Mouse (Mus musculus) limb, embryonic 10.5 days (tissue): ENCODE results near the gene Ptprt. TPM values are rescaled to one million over a fixed set of nuclear protein-coding genes. Genes with fewer than 3 reads are reported as not detected.

Experiments
- DNase-seq: peaks from one replicate; pipeline ENCODE4 v3.0.0-alpha.2; 2017; ENCODE audit warnings: low spot score
- H3K27ac ChIP-seq: fragments of 300-500 bp; sonication (generic); 2 replicates; pipeline ENCODE4 v1.5.1; 2016; ENCODE audit warnings: mild to moderate bottlenecking
- H3K27me3 ChIP-seq: fragments of 300-500 bp; sonication (generic); 2 replicates; pipeline ENCODE4 v1.6.1; 2016; ENCODE audit warnings: low read depth, mild to moderate bottlenecking; ENCODE audit not compliant: poor library complexity, severe bottlenecking
- H3K36me3 ChIP-seq: fragments of 300-500 bp; sonication (generic); 2 replicates; pipeline ENCODE4 v1.6.1; 2016; ENCODE audit warnings: mild to moderate bottlenecking, moderate library complexity
- H3K4me1 ChIP-seq: fragments of 300-500 bp; sonication (generic); 2 replicates; pipeline ENCODE4 v1.6.1; 2016
- H3K4me3 ChIP-seq: fragments of 300-500 bp; sonication (generic); 2 replicates; pipeline ENCODE4 v1.5.1; 2016; ENCODE audit warnings: mild to moderate bottlenecking, moderate library complexity
- H3K9me3 ChIP-seq: fragments of 300-500 bp; sonication (generic); replicated peaks from 2 replicates; pipeline ENCODE4 v1.6.1; 2016; ENCODE audit warnings: mild to moderate bottlenecking
- WGBS: fragments of 180-500 bp; shearing (Covaris S2); methylation state at CpG from one replicate; pipeline ENCODE4 v1.1.7; 2016; 5-methylcytosine and 5-hydroxymethylcytosine counted together
- polyA plus RNA-seq: library from polyadenylated mRNA; unstranded; fragments of >200 nt; fragmentation: Nextera tagmentation; extraction: Ambion mirVana; gene quantifications from 2 replicates; pipeline ENCODE4 v1.2.1, GENCODE M21; 2016

Ptprt gene
- polyA plus RNA-seq, 1 experiment from 2014 or later, result 1.0 TPM

DNA sequence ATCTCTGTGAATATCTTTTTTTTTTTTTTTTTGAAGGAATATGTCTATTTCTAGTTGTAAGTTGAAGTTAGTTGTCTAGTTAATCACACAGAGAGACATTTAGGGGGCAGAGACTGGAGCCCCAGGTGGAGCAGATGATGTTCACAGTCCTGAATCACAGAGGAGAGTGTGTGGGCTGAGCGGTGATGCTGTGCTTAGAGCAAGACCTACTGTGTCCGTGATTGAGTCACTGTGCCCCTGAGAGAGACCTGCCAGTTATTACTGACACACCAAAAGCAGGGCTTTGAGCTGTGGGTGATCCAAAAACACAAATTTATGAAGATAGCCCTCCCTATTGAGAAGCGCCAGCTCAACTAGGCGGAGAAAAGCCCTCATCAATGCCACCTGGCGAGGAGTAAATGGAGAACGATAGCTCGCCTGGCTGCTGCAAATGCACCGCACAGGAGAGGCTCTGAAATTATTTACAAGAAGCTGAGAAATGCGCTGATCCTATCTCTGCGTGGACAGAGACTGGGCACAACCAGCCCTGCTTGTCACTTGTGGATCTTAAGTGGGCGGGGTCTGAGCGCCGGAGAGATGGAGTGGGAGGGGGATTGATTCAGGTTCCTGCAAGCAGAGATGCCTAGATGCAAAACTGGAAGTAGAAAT lies 1162.4 kb downstream of the Ptprt start:
- WGBS, result 26% methylated on average over 13 of the region's 13 CpGs
- no peak for DNase-seq
- H3K9me3 ChIP-seq, result no peaks in the 10 kb centered on the region
- H3K27ac ChIP-seq, result no peak overlapping the region
- H3K4me1 ChIP-seq, result peaks cover 11% of the 10 kb centered on the region
- H3K36me3 ChIP-seq, result no peaks in the 10 kb centered on the region
- no peaks in the 10 kb centered on the region for H3K27me3 ChIP-seq
- peak overlapping the region; percentile 44 for H3K4me3 ChIP-seq

GRCm38 (mm10) chr2:161481741-161482140 lies 1179.2 kb downstream of the Ptprt start:
- no peak for DNase-seq
- WGBS, result 90% methylated on average over 1 of the region's 1 CpGs
- H3K27me3 ChIP-seq, result no peaks in the 10 kb centered on the region
- no peaks in the 10 kb centered on the region for H3K9me3 ChIP-seq
- H3K27ac ChIP-seq, result no peak overlapping the region
- no peaks in the 10 kb centered on the region for H3K4me1 ChIP-seq
- no peak overlapping the region for H3K4me3 ChIP-seq
- no peaks in the 10 kb centered on the region for H3K36me3 ChIP-seq

- DNase-seq, result no peak
- no peaks in the 10 kb centered on the region for H3K27me3 ChIP-seq
- no peak overlapping the region for H3K27ac ChIP-seq
- H3K36me3 ChIP-seq, result no peaks in the 10 kb centered on the region
- H3K4me3 ChIP-seq, result no peak overlapping the region
- no peaks in the 10 kb centered on the region for H3K9me3 ChIP-seq
- no peaks in the 10 kb centered on the region for H3K4me1 ChIP-seq
Observed at GRCm38 (mm10) chr2:161480445-161480844, 1180.5 kb downstream of the Ptprt start.
